ENCODE assay signal across 15 mouse cellular contexts in genomic region chr6:143191477-143192098, GRCm38 (mm10). TPM values are rescaled to one million over a fixed set of nuclear protein-coding genes. Genes with fewer than 3 reads are reported as not detected.
DNase-seq lines count a peak whose midpoint lies in the region; ATAC-seq and TF ChIP-seq lines count a peak whose summit lies in the region.
"Had no signal": no experiment of that assay in that cellular context is flagged by ENCODE, and none has a peak within 500 bp of the region (broad histone marks: within the 10 kb centered on the region; RNA-seq: fewer than 3 reads in every experiment).

No protein-coding gene starts in this region.

- TF ChIP-seq POLR2A in kidney, adult 2 months (IDR thresholded peaks at IDR 0.05; ENCODE audit: low read depth, low read length), result no peak

- intact Hi-C loops in heart, postnatal 10 days (cut with DNase I), result no loop called here

- H3K4me2 ChIP-seq in heart, embryonic 16.5 days (ENCODE audit: low read depth, low read length), result no peak overlapping the region
- no peak overlapping the region for H3K4me2 ChIP-seq in midbrain, embryonic 13.5 days (replicated peaks)
- H3K4me2 ChIP-seq in stomach, embryonic 16.5 days (ENCODE audit: low read depth, low read length), result no peak overlapping the region

- no peaks in the 10 kb centered on the region for H3K27me3 ChIP-seq in heart, embryonic 16.5 days (ENCODE audit: control insufficient read depth, insufficient read depth, low read length)
- no peaks in the 10 kb centered on the region for H3K27me3 ChIP-seq in midbrain, embryonic 13.5 days
- H3K27me3 ChIP-seq in midbrain, embryonic 10.5 days (ENCODE audit: low read depth, poor library complexity, severe bottlenecking), result no peaks in the 10 kb centered on the region
- no peaks in the 10 kb centered on the region for H3K27me3 ChIP-seq in stomach, embryonic 16.5 days (ENCODE audit: control insufficient read depth, insufficient read depth, low read length)
- no peaks in the 10 kb centered on the region for H3K27me3 ChIP-seq in kidney, adult 2 months (replicated peaks; ENCODE audit: control insufficient read depth, insufficient read depth, low read length)

- DNase-seq in heart, postnatal 10 days, result no peak
- no peak for DNase-seq in midbrain, embryonic 10.5 days (ENCODE audit: low spot score)
- no peak for DNase-seq in kidney, adult 2 months
- DNase-seq in adrenal gland, postnatal 10 days, result no peak
- DNase-seq: cerebellum, postnatal 25 days; lung, adult 2 months; retina, postnatal 1 day; thymus, postnatal 36 days had no signal

- H3K9me3 ChIP-seq in heart, embryonic 16.5 days (replicated peaks; ENCODE audit: control insufficient read depth, low read length), result no peaks in the 10 kb centered on the region
- no peaks in the 10 kb centered on the region for H3K9me3 ChIP-seq in midbrain, embryonic 13.5 days
- no peaks in the 10 kb centered on the region for H3K9me3 ChIP-seq in midbrain, embryonic 10.5 days (replicated peaks)
- H3K9me3 ChIP-seq in stomach, embryonic 16.5 days (replicated peaks; ENCODE audit: control insufficient read depth, low read length), result no peaks in the 10 kb centered on the region

- WGBS in heart, embryonic 16.5 days, result 66% methylated on average over 9 of the region's 9 CpGs
- WGBS in midbrain, embryonic 13.5 days, result 82% methylated on average over 9 of the region's 9 CpGs
- 88% methylated on average over 9 of the region's 9 CpGs for WGBS in midbrain, embryonic 10.5 days
- WGBS in stomach, embryonic 16.5 days, result 62% methylated on average over 9 of the region's 9 CpGs
- WGBS in kidney, adult 2 months, result 58% methylated on average over 9 of the region's 9 CpGs

- H3K36me3 ChIP-seq in heart, embryonic 16.5 days (ENCODE audit: control insufficient read depth, insufficient read depth), result peaks cover 13% of the 10 kb centered on the region
- H3K36me3 ChIP-seq in midbrain, embryonic 13.5 days, result peaks cover 20% of the 10 kb centered on the region
- peaks cover 47% of the 10 kb centered on the region for H3K36me3 ChIP-seq in midbrain, embryonic 10.5 days
- H3K36me3 ChIP-seq in stomach, embryonic 16.5 days (ENCODE audit: control insufficient read depth, insufficient read depth, low read length), result peaks cover 8% of the 10 kb centered on the region
- H3K36me3 ChIP-seq in kidney, adult 2 months (ENCODE audit: control insufficient read depth, insufficient read depth, low read length), result no peaks in the 10 kb centered on the region; the same call in 1 of the 2 replicates

- no peak for ATAC-seq in heart, embryonic 16.5 days (replicated peaks; ENCODE audit: extremely low read depth, insufficient read depth, low FRiP score)
- no peak for ATAC-seq in midbrain, embryonic 13.5 days
- 0 out of 2 replicates have a peak, but pooled peaks have one; percentile 34 for ATAC-seq in erythroid progenitor cell, adult 5-6 weeks (replicated peaks; ENCODE audit: low FRiP score, poor library complexity, severe bottlenecking)
- peak; percentile 68; the same call in 1 of the 2 replicates for ATAC-seq in stomach, embryonic 16.5 days (ENCODE audit: insufficient read depth, low FRiP score)
- ATAC-seq: CD4-positive, CD25-positive, alpha-beta regulatory T cell, adult 4 months had no signal

- no peak overlapping the region for H3K9ac ChIP-seq in heart, embryonic 16.5 days (ENCODE audit: low read length)
- no peak overlapping the region for H3K9ac ChIP-seq in midbrain, embryonic 13.5 days (replicated peaks)
- no peak overlapping the region for H3K9ac ChIP-seq in stomach, embryonic 16.5 days (ENCODE audit: low read length)

- H3K27ac ChIP-seq in heart, embryonic 16.5 days (ENCODE audit: low read length), result 0 out of 2 replicates have a peak overlapping the region, but pooled peaks have one; percentile 24
- peak overlapping the region; percentile 7; the same call in 1 of the 2 replicates for H3K27ac ChIP-seq in midbrain, embryonic 13.5 days
- no peak overlapping the region for H3K27ac ChIP-seq in midbrain, embryonic 10.5 days (replicated peaks)
- H3K27ac ChIP-seq in stomach, embryonic 16.5 days (ENCODE audit: low read length), result peak overlapping the region; percentile 28
- no peak overlapping the region for H3K27ac ChIP-seq in kidney, adult 2 months (ENCODE audit: insufficient read depth, low read depth, low read length)

- no peak overlapping the region for H3K4me3 ChIP-seq in heart, embryonic 16.5 days (ENCODE audit: low read length)
- no peak overlapping the region for H3K4me3 ChIP-seq in midbrain, embryonic 13.5 days (replicated peaks)
- H3K4me3 ChIP-seq in midbrain, embryonic 10.5 days, result no peak overlapping the region
- H3K4me3 ChIP-seq in stomach, embryonic 16.5 days (replicated peaks; ENCODE audit: low read length), result no peak overlapping the region
- H3K4me3 ChIP-seq in kidney, adult 2 months (ENCODE audit: insufficient read depth, low read depth, low read length), result no peak overlapping the region
- H3K4me3 ChIP-seq: erythroblast, embryonic 14.5 days; myocyte had no signal

- peaks cover 10% of the 10 kb centered on the region; the same call in 1 of the 2 replicates for H3K4me1 ChIP-seq in heart, embryonic 16.5 days (ENCODE audit: control insufficient read depth, insufficient read depth, low read length)
- H3K4me1 ChIP-seq in midbrain, embryonic 13.5 days (replicated peaks), result peaks cover 9% of the 10 kb centered on the region
- H3K4me1 ChIP-seq in midbrain, embryonic 10.5 days, result peaks cover 7% of the 10 kb centered on the region; the same call in 1 of the 2 replicates
- H3K4me1 ChIP-seq in stomach, embryonic 16.5 days (ENCODE audit: control insufficient read depth, insufficient read depth, low read length), result peaks cover 2% of the 10 kb centered on the region; the same call in 1 of the 2 replicates
- H3K4me1 ChIP-seq in kidney, adult 2 months (ENCODE audit: control insufficient read depth, insufficient read depth, low read length), result peaks cover 14% of the 10 kb centered on the region; the same call in 1 of the 2 replicates

- TF ChIP-seq CTCF in kidney, adult 2 months (conservative IDR thresholded peaks at IDR 0.05; ENCODE audit: insufficient read depth, insufficient read length, low read depth, low read length), result no peak

RNA-seq across cellular contexts. Expression of gene Etnk1, which starts 24.6 kb away (rescaled TPM):
- 13.3 and 13.4 TPM in 2 replicates for polyA plus RNA-seq in heart, embryonic 16.5 days (2015; fragmentation: Nextera tagmentation; extraction: Ambion mirVana)
- 10 to 100 TPM; 28.5 to 29.4 TPM for total RNA-seq in heart, postnatal 10 days (2021)
- 32.8 and 34.2 TPM in 2 replicates for polyA plus RNA-seq in midbrain, embryonic 13.5 days (2015; fragmentation: Nextera tagmentation; extraction: Ambion mirVana)
- 21.0 and 23.9 TPM in 2 replicates for polyA plus RNA-seq in midbrain, embryonic 10.5 days (2016; fragmentation: Nextera tagmentation; extraction: Ambion mirVana)
- total RNA-seq in erythroid progenitor cell, adult 5-6 weeks (2015; ENCODE audit: low replicate concordance), result 37.1 and 59.1 TPM in 2 replicates
- total RNA-seq in erythroid progenitor cell, adult 5-6 weeks (2017; ENCODE audit: low replicate concordance), result 44.7 and 50.4 TPM in 2 replicates
- polyA plus RNA-seq in stomach, embryonic 16.5 days (2015; fragmentation: Nextera tagmentation; extraction: Ambion mirVana), result 16.1 and 16.3 TPM in 2 replicates
- polyA plus RNA-seq in kidney, adult 2 months (2012; rRNA removed), result 71.5 and 71.6 TPM in 2 replicates
- 10 to 100 TPM; 79.6 to 81.5 TPM for total RNA-seq in adrenal gland, postnatal 10 days (2021)

Comparison
In these comparisons a context has a peak if more than half of its experiments do, and no peak if none do; other contexts are left out.
1. H3K27ac ChIP-seq: peak in heart, embryonic 16.5 days (single experiment), midbrain, embryonic 13.5 days (single experiment) and stomach, embryonic 16.5 days (single experiment); none in midbrain, embryonic 10.5 days (single experiment) and kidney, adult 2 months (single experiment).
2. ATAC-seq: peak in erythroid progenitor cell, adult 5-6 weeks (single experiment) and stomach, embryonic 16.5 days (single experiment); none in heart, embryonic 16.5 days (single experiment) and midbrain, embryonic 13.5 days (single experiment).